Mouse (Mus musculus) liver, postnatal 0 days (tissue): ENCODE measurements at regions not wholly inside any gene's neighbourhood (a gene's known extent, or its start where the extent isn't known, plus 50 kb on each side); places are given as distances from the start of the nearest gene placed in this dataset.

Experiments
- ATAC-seq: fragments of 200-750 bp; cut with Nextera tagmentation; 2 replicates; pipeline ENCODE4 v1.8.0; 2017; ENCODE audit warnings: mild to moderate bottlenecking, moderate library complexity
- DNase-seq: peaks from one replicate; pipeline ENCODE4 v3.0.0-alpha.2; 2016
- H3K27ac ChIP-seq: fragments of 300-500 bp; sonication (generic); 2 replicates; pipeline ENCODE4 v1.5.1; 2014; ENCODE audit warnings: antibody characterized with exemption, moderate library complexity, mild to moderate bottlenecking, low read depth
- H3K27me3 ChIP-seq: fragments of 300-500 bp; sonication (generic); 2 replicates; pipeline ENCODE4 v1.6.1; 2014; ENCODE audit warnings: low read length, control low read depth, mixed read lengths; ENCODE audit not compliant: insufficient read depth
- H3K36me3 ChIP-seq: fragments of 300-500 bp; sonication (generic); replicated peaks from 2 replicates; pipeline ENCODE4 v1.6.1; 2014; ENCODE audit warnings: mild to moderate bottlenecking, control low read depth, low read length, moderate library complexity, mixed read lengths; ENCODE audit not compliant: insufficient read depth
- H3K4me1 ChIP-seq: fragments of 300-500 bp; sonication (generic); 2 replicates; pipeline ENCODE4 v1.6.1; 2014; ENCODE audit warnings: antibody characterized with exemption, mild to moderate bottlenecking, control low read depth; ENCODE audit not compliant: insufficient read depth
- H3K4me2 ChIP-seq: fragments of 300-500 bp; sonication (generic); 2 replicates; pipeline ENCODE4 v1.6.1; 2014; ENCODE audit warnings: low read depth, mild to moderate bottlenecking, low read length, moderate library complexity, mixed read lengths
- H3K4me3 ChIP-seq: fragments of 300-500 bp; sonication (generic); 2 replicates; pipeline ENCODE4 v1.5.1; 2014; ENCODE audit warnings: low read depth, low read length
- H3K9ac ChIP-seq: fragments of 300-500 bp; sonication (generic); replicated peaks from 2 replicates; pipeline ENCODE4 v1.6.1; 2014; ENCODE audit warnings: mild to moderate bottlenecking, moderate library complexity
- H3K9me3 ChIP-seq: fragments of 300-500 bp; sonication (generic); 2 replicates; pipeline ENCODE4 v1.6.1; 2016; ENCODE audit warnings: mild to moderate bottlenecking, control low read depth, low read length, mixed read lengths
- CTCF ChIP-seq: sonication (generic); IDR thresholded peaks from 2 replicates; pipeline ENCODE4 v1.5.1; 2016; ENCODE audit warnings: antibody characterized with exemption, low read depth
- EP300 ChIP-seq: IDR thresholded peaks from 2 replicates; pipeline ENCODE4 v1.6.1; 2016; ENCODE audit warnings: antibody characterized with exemption, low read depth, mild to moderate bottlenecking
- WGBS: fragments of 180-500 bp; shearing (Covaris S2); extraction: QIAGEN DNeasy Blood & Tissue Kit; methylation state at CpG from one replicate; pipeline ENCODE4 v1.1.7; 2014; ENCODE audit not compliant: insufficient replicate concordance; 5-methylcytosine and 5-hydroxymethylcytosine counted together

GRCm38 (mm10) chr4:68056813-68057578 lies 897.2 kb downstream of the Brinp1 start:
- Histone ChIP-seq H3K4me1 (no peaks in the 10 kb centered on the region), H3K9ac (no peak overlapping the region), H3K9me3 (no peaks in the 10 kb centered on the region), H3K27me3 (no peaks in the 10 kb centered on the region), H3K27ac (no peak overlapping the region), H3K4me2 (no peak overlapping the region), H3K36me3 (no peaks in the 10 kb centered on the region), H3K4me3 (no peak overlapping the region)
- DNase-seq (no peak), ATAC-seq (no peak)
- TF ChIP-seq EP300 (no peak), CTCF (no peak)
- WGBS, result 59% methylated on average over 4 of the region's 4 CpGs

- Histone ChIP-seq H3K4me3 (no peak overlapping the region), H3K36me3 (no peaks in the 10 kb centered on the region), H3K27ac (no peak overlapping the region), H3K4me2 (no peak overlapping the region), H3K9ac (no peak overlapping the region), H3K4me1 (no peaks in the 10 kb centered on the region), H3K27me3 (no peaks in the 10 kb centered on the region), H3K9me3 (no peaks in the 10 kb centered on the region)
- DNase-seq (no peak), ATAC-seq (no peak)
- TF ChIP-seq CTCF, result peak; percentile 35
- TF ChIP-seq EP300, result no peak
- 15% methylated on average over 2 of the region's 2 CpGs for WGBS
Measured at GRCm38 (mm10) chr4:68022891-68023303, 931.3 kb downstream of the Brinp1 start.

GRCm38 (mm10) chr4:68011371-68011770 lies 942.8 kb downstream of the Brinp1 start:
- no peak for ATAC-seq
- no peaks in the 10 kb centered on the region for H3K4me1 ChIP-seq
- H3K27ac ChIP-seq, result no peak overlapping the region
- H3K9ac ChIP-seq, result no peak overlapping the region
- H3K27me3 ChIP-seq, result no peaks in the 10 kb centered on the region
- TF ChIP-seq EP300 (no peak), CTCF (no peak)
- H3K36me3 ChIP-seq, result no peaks in the 10 kb centered on the region
- 53% methylated on average over 2 of the region's 2 CpGs for WGBS
- no peak overlapping the region for H3K4me2 ChIP-seq
- H3K4me3 ChIP-seq, result no peak overlapping the region
- no peaks in the 10 kb centered on the region for H3K9me3 ChIP-seq
- DNase-seq, result no peak

- H3K27me3 ChIP-seq, result no peaks in the 10 kb centered on the region
Measured at GRCm38 (mm10) chr4:67994796-67995283, 959.4 kb downstream of the Brinp1 start.

GRCm38 (mm10) chr4:67963456-67963855 lies 990.7 kb downstream of the Brinp1 start:
- H3K27ac ChIP-seq, result no peak overlapping the region
- DNase-seq (no peak), ATAC-seq (no peak)
- H3K9ac ChIP-seq, result no peak overlapping the region
- TF ChIP-seq CTCF (no peak), EP300 (no peak)
- H3K4me1 ChIP-seq, result no peaks in the 10 kb centered on the region
- H3K9me3 ChIP-seq, result no peaks in the 10 kb centered on the region
- H3K36me3 ChIP-seq, result no peaks in the 10 kb centered on the region
- H3K4me3 ChIP-seq, result no peak overlapping the region
- H3K4me2 ChIP-seq, result no peak overlapping the region
- H3K27me3 ChIP-seq, result no peaks in the 10 kb centered on the region
- 74% methylated on average over 1 of the region's 1 CpGs for WGBS

More at GRCm38 (mm10) chr4:67994796-67995283, 959.4 kb downstream of the Brinp1 start:
- Histone ChIP-seq H3K9ac (no peak overlapping the region), H3K4me1 (no peaks in the 10 kb centered on the region), H3K4me3 (no peak overlapping the region), H3K36me3 (no peaks in the 10 kb centered on the region), H3K9me3 (no peaks in the 10 kb centered on the region), H3K4me2 (no peak overlapping the region), H3K27ac (no peak overlapping the region)
- no peak for DNase-seq
- TF ChIP-seq EP300 (no peak), CTCF (no peak)
- ATAC-seq, result no peak
- 72% methylated on average over 7 of the region's 7 CpGs for WGBS

- DNase-seq, result no peak
- no peak overlapping the region for H3K27ac ChIP-seq
- ATAC-seq, result no peak
- no peaks in the 10 kb centered on the region for H3K36me3 ChIP-seq
- no peak for TF ChIP-seq CTCF
- H3K9me3 ChIP-seq, result no peaks in the 10 kb centered on the region
- no peak overlapping the region for H3K4me2 ChIP-seq
- H3K4me1 ChIP-seq, result no peaks in the 10 kb centered on the region
- no peaks in the 10 kb centered on the region for H3K27me3 ChIP-seq
- H3K9ac ChIP-seq, result no peak overlapping the region
- H3K4me3 ChIP-seq, result no peak overlapping the region
Measured at GRCm38 (mm10) chr4:67948000-67948399, 1006.2 kb downstream of the Brinp1 start.

GRCm38 (mm10) chr4:67932481-67932880 lies 1021.7 kb downstream of the Brinp1 start:
- Histone ChIP-seq H3K27ac (no peak overlapping the region), H3K4me2 (no peak overlapping the region), H3K9ac (no peak overlapping the region), H3K27me3 (no peaks in the 10 kb centered on the region), H3K9me3 (no peaks in the 10 kb centered on the region), H3K4me1 (no peaks in the 10 kb centered on the region), H3K4me3 (no peak overlapping the region), H3K36me3 (no peaks in the 10 kb centered on the region)
- no peak for ATAC-seq
- 54% methylated on average over 2 of the region's 2 CpGs for WGBS
- DNase-seq, result no peak
- no peak for TF ChIP-seq EP300
- TF ChIP-seq CTCF, result no peak
